ENCODE assay signal across 19 mouse cellular contexts in genomic region chr14:29438251-29438650, GRCm38 (mm10).
DNase-seq lines count a peak whose midpoint lies in the region; ATAC-seq lines count a peak whose summit lies in the region.
"Had no signal": no experiment of that assay in that cellular context is flagged by ENCODE, and none has a peak within 500 bp of the region (broad histone marks: within the 10 kb centered on the region; RNA-seq: fewer than 3 reads in every experiment).

No protein-coding gene starts in this region.

- DNase-seq in heart, adult 11 months: peak; percentile 67
- peak; percentile 3 for DNase-seq in kidney, postnatal 14 days
- no peak for DNase-seq in kidney, postnatal 10 days
- DNase-seq in midbrain, embryonic 10.5 days (ENCODE audit: low spot score): no peak
- DNase-seq in urinary bladder, postnatal 4 days (ENCODE audit: low spot score in 2 of 2): no peak
- DNase-seq: adrenal gland, postnatal 14 days; cerebellum, adult 9-11 months; lung, postnatal 4 days; right cerebral cortex, postnatal 14 days had no signal

- H3K4me1 ChIP-seq in heart, embryonic 11.5 days (ENCODE audit: control insufficient read depth, insufficient read depth, low read length): peaks cover 9% of the 10 kb centered on the region
- H3K4me1 ChIP-seq in midbrain, embryonic 10.5 days: peaks cover 43% of the 10 kb centered on the region
- H3K4me1 ChIP-seq in midbrain, embryonic 13.5 days (replicated peaks): peaks cover 30% of the 10 kb centered on the region

- H3K9ac ChIP-seq in heart, embryonic 11.5 days (ENCODE audit: low read depth, low read length): no peak overlapping the region
- H3K9ac ChIP-seq in midbrain, embryonic 13.5 days (replicated peaks): no peak overlapping the region
- H3K9ac ChIP-seq: embryonic facial prominence, embryonic 12.5 days; forebrain, embryonic 12.5 days; neural tube, embryonic 15.5 days had no signal

- no peaks in the 10 kb centered on the region for H3K36me3 ChIP-seq in heart, embryonic 11.5 days (ENCODE audit: control insufficient read depth, insufficient read depth, low read length)
- no peaks in the 10 kb centered on the region for H3K36me3 ChIP-seq in midbrain, embryonic 10.5 days
- H3K36me3 ChIP-seq in midbrain, embryonic 13.5 days: no peaks in the 10 kb centered on the region
- H3K36me3 ChIP-seq: embryonic facial prominence, embryonic 12.5 days; forebrain, embryonic 12.5 days; neural tube, embryonic 15.5 days had no signal

- no peak overlapping the region for H3K4me3 ChIP-seq in heart, embryonic 11.5 days (ENCODE audit: low read depth, low read length)
- H3K4me3 ChIP-seq in midbrain, embryonic 10.5 days: no peak overlapping the region
- no peak overlapping the region for H3K4me3 ChIP-seq in midbrain, embryonic 13.5 days (replicated peaks)
- H3K4me3 ChIP-seq: embryonic facial prominence, embryonic 12.5 days; forebrain, embryonic 12.5 days; left cerebral cortex, adult 2 months; neural tube, embryonic 15.5 days had no signal

- no peak overlapping the region for H3K27ac ChIP-seq in heart, embryonic 11.5 days (ENCODE audit: low read depth, low read length)
- H3K27ac ChIP-seq in midbrain, embryonic 10.5 days (replicated peaks): peak overlapping the region; percentile 65
- no peak overlapping the region for H3K27ac ChIP-seq in midbrain, embryonic 13.5 days
- H3K27ac ChIP-seq: embryonic facial prominence, embryonic 12.5 days; forebrain, embryonic 12.5 days; left cerebral cortex, adult 2 months; neural tube, embryonic 15.5 days; stomach, postnatal 0 days had no signal

- no peaks in the 10 kb centered on the region for H3K27me3 ChIP-seq in heart, embryonic 11.5 days (ENCODE audit: control insufficient read depth, insufficient read depth, low read length)
- H3K27me3 ChIP-seq in midbrain, embryonic 10.5 days (ENCODE audit: low read depth, poor library complexity, severe bottlenecking): no peaks in the 10 kb centered on the region
- H3K27me3 ChIP-seq in midbrain, embryonic 13.5 days: no peaks in the 10 kb centered on the region
- H3K27me3 ChIP-seq: embryonic facial prominence, embryonic 12.5 days; forebrain, embryonic 12.5 days; neural tube, embryonic 15.5 days had no signal

- WGBS in heart, embryonic 11.5 days (ENCODE audit: insufficient replicate concordance): 27% methylated on average over 3 of the region's 3 CpGs
- WGBS in midbrain, embryonic 10.5 days: 79% methylated on average over 3 of the region's 3 CpGs
- 77% methylated on average over 3 of the region's 3 CpGs for WGBS in midbrain, embryonic 13.5 days

- no peak for ATAC-seq in heart, embryonic 11.5 days (replicated peaks; ENCODE audit: insufficient number of reproducible peaks, low FRiP score, low TSS enrichment)
- no peak for ATAC-seq in midbrain, embryonic 13.5 days
- ATAC-seq: activated CD4-positive, CD25-positive, alpha-beta regulatory T cell, adult 4 months; hindbrain, embryonic 16.5 days; intestine, embryonic 16.5 days had no signal

- no peak overlapping the region for H3K4me2 ChIP-seq in heart, embryonic 11.5 days
- H3K4me2 ChIP-seq in midbrain, embryonic 13.5 days (replicated peaks): no peak overlapping the region
- H3K4me2 ChIP-seq: embryonic facial prominence, embryonic 12.5 days; forebrain, embryonic 12.5 days; neural tube, embryonic 15.5 days had no signal

- no peaks in the 10 kb centered on the region for H3K9me3 ChIP-seq in heart, embryonic 11.5 days (replicated peaks; ENCODE audit: control insufficient read depth, low read length)
- H3K9me3 ChIP-seq in midbrain, embryonic 10.5 days (replicated peaks): no peaks in the 10 kb centered on the region
- H3K9me3 ChIP-seq in midbrain, embryonic 13.5 days: no peaks in the 10 kb centered on the region
- H3K9me3 ChIP-seq: embryonic facial prominence, embryonic 12.5 days; forebrain, embryonic 12.5 days; neural tube, embryonic 15.5 days had no signal

Comparison
In these comparisons a context has a peak if more than half of its experiments do, and no peak if none do; other contexts are left out.
1. DNase-seq: peak in heart, adult 11 months (single experiment) and kidney, postnatal 14 days (single experiment); none in kidney, postnatal 10 days (single experiment), midbrain, embryonic 10.5 days (single experiment) and urinary bladder, postnatal 4 days (0 of 2).